Mouse (Mus musculus): ENCODE data around the gene Hapln4. TPM values are rescaled to one million over a fixed set of nuclear protein-coding genes. Genes with fewer than 3 reads are reported as not detected.

Gene Hapln4
- total and polyA plus RNA-seq, 3 experiments, result 0.03 TPM; not detected in 2

- no peak for DNase-seq (ENCODE audit: low read depth, low spot score)
- TF ChIP-seq POLR2AphosphoS2 (IDR thresholded peaks at IDR 0.05; ENCODE audit: low read length), result no peak
- no peaks in the 10 kb centered on the region for H3K4me1 ChIP-seq (ENCODE audit: control insufficient read depth in 1 of 2, insufficient read depth in 2 of 2, low read length in 2 of 2)
- H3K27ac ChIP-seq (ENCODE audit: control insufficient read depth, low read depth, low read length), result no peak overlapping the region
- no peak overlapping the region for H3K4me3 ChIP-seq (ENCODE audit: control insufficient read depth in 1 of 2, insufficient read depth in 1 of 2, low read depth in 2 of 2, low read length in 2 of 2)
- H3K79me2 ChIP-seq (ENCODE audit: control insufficient read depth, insufficient read depth, low read length, poor library complexity), result no peaks in the 10 kb centered on the region
- no peaks in the 10 kb centered on the region for H3K36me3 ChIP-seq (ENCODE audit: control insufficient read depth in 1 of 2, insufficient read depth in 2 of 2, low read length in 2 of 2)
- H3K9me3 ChIP-seq (replicated peaks; ENCODE audit: insufficient read depth, low read length), result no peaks in the 10 kb centered on the region
- H3K27me3 ChIP-seq (ENCODE audit: control insufficient read depth in 1 of 2, insufficient read depth in 2 of 2, low read length in 2 of 2), result 0 out of 4 replicates have a peak, but pooled peaks cover 0 to 2% of the 10 kb centered on the region in 2 experiments
- H3K9ac ChIP-seq (ENCODE audit: control insufficient read depth, low read depth, low read length, poor library complexity, severe bottlenecking), result no peak overlapping the region
These were observed 29.3 kb downstream of the Hapln4 start for GRCm38 (mm10) chr8:70112401-70113016.

- Histone ChIP-seq H3K4me3 (ENCODE audit: control insufficient read depth in 1 of 2, insufficient read depth in 1 of 2, low read depth in 2 of 2, low read length in 2 of 2) (no peak overlapping the region), H3K9ac (ENCODE audit: control insufficient read depth, low read depth, low read length, poor library complexity, severe bottlenecking) (no peak overlapping the region), H3K4me1 (ENCODE audit: control insufficient read depth in 1 of 2, insufficient read depth in 2 of 2, low read length in 2 of 2) (no peaks in the 10 kb centered on the region), H3K36me3 (ENCODE audit: control insufficient read depth in 1 of 2, insufficient read depth in 2 of 2, low read length in 2 of 2) (no peaks in the 10 kb centered on the region), H3K9me3 (replicated peaks; ENCODE audit: insufficient read depth, low read length) (no peaks in the 10 kb centered on the region), H3K27me3 (ENCODE audit: control insufficient read depth in 1 of 2, insufficient read depth in 2 of 2, low read length in 2 of 2) (0 out of 4 replicates have a peak, but pooled peaks cover 0 to 3% of the 10 kb centered on the region in 2 experiments), H3K79me2 (ENCODE audit: control insufficient read depth, insufficient read depth, low read length, poor library complexity) (no peaks in the 10 kb centered on the region), H3K27ac (ENCODE audit: control insufficient read depth, low read depth, low read length) (no peak overlapping the region)
- DNase-seq (ENCODE audit: low read depth, low spot score), result no peak
- TF ChIP-seq CTCF (IDR thresholded peaks at IDR 0.05 in 2 of 3, conservative IDR thresholded peaks at IDR 0.05 in 1 of 3; ENCODE audit: control insufficient read depth in 1 of 3, insufficient read depth in 1 of 3, low read depth in 2 of 3, low read length in 3 of 3, poor library complexity in 1 of 3, severe bottlenecking in 1 of 3) (no peak), GABPA (IDR thresholded peaks at IDR 0.05; ENCODE audit: low read depth, low read length) (no peak), ZKSCAN1 (IDR thresholded peaks at IDR 0.05; ENCODE audit: low read depth, low read length) (no peak), ZNF384 (IDR thresholded peaks at IDR 0.05; ENCODE audit: low read depth, low read length) (no peak), SIN3A (IDR thresholded peaks at IDR 0.05; ENCODE audit: low read length) (no peak), E2F4 (IDR thresholded peaks at IDR 0.05; ENCODE audit: borderline replicate concordance, low read depth, low read length) (no peak), ZC3H11A (IDR thresholded peaks at IDR 0.05; ENCODE audit: low read depth, low read length) (no peak), POLR2AphosphoS5 (IDR thresholded peaks at IDR 0.05; ENCODE audit: borderline replicate concordance, low read depth, low read length) (no peak), CHD2 (IDR thresholded peaks at IDR 0.05; ENCODE audit: low read length) (no peak), CHD1 (IDR thresholded peaks at IDR 0.05; ENCODE audit: low read depth, low read length) (no peak), MAZ (IDR thresholded peaks at IDR 0.05; ENCODE audit: low read depth, low read length) (no peak), TBP (IDR thresholded peaks at IDR 0.05; ENCODE audit: low read depth, low read length) (no peak), ETS1 (IDR thresholded peaks at IDR 0.05; ENCODE audit: low read depth, low read length) (no peak), POLR2AphosphoS2 (IDR thresholded peaks at IDR 0.05; ENCODE audit: low read length) (no peak), NRF1 (IDR thresholded peaks at IDR 0.05; ENCODE audit: insufficient read depth, low read depth, low read length, poor library complexity, severe bottlenecking) (no peak)
These were observed 31.2 kb downstream of the Hapln4 start for GRCm38 (mm10) chr8:70114488-70114887.

Measured in MEL (cell line).